Mouse (Mus musculus) frontal cortex, adult 2 months (tissue): ENCODE data around the gene Tnni3k. TPM values are rescaled to one million over a fixed set of nuclear protein-coding genes. Genes with fewer than 3 reads are reported as not detected.
A peak's percentile ranks its signal among the peaks of the same experiment; 100 is the strongest.

Experiments used
- DNase-seq, 2 experiments: peaks; one replicate each; pipeline ENCODE4 v3.0.0; 2022; ENCODE audit warnings: low spot score in 1 of 2; ENCODE audit errors: extremely low spot score in 1 of 2
- polyA plus RNA-seq: library from polyadenylated mRNA; depleted of rRNA; stranded (reverse); fragments of >200 nt; gene quantifications from 2 replicates; pipeline ENCODE4 v1.2.3, GENCODE M21; 2012; rRNA removed

The Tnni3k gene
- 0.19 and 0.32 TPM in 2 replicates for polyA plus RNA-seq

DNA sequence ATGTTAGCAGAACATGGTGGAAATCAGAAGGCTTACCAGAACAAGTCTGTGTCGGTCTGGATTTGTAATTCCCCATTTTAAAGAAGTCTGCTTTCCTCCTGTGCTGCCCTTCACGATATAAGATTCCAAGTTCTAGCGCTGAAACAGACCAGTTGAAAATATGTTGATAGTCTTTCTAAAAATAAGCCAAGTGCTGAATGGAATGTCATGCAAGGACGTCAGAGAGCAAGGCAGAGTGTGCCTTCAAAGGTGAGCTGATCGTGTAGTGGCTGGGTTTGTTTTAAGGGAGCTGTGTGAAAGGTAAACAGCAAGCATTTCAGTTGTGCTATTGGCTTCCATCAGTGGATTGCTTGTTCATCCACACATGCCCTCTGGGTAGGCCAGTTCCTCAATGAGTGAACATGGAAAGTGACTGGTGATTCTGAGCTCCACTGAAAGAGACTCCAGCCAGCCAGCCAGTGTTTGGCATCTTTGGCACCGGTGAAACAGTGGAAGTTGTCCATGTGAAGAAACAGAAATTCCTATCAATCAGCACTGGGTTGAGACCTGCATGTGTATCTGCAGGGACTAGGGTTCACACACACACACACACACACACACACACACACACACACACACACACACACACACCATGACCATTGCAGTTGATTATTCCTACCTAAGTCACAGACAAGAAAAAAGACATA lies at the start of gene Tnni3k:
Gene Tnni3k, minus strand, starts transcription at position 177 of the 686 bp plus-strand sequence.
- no peak for DNase-seq

DNA sequence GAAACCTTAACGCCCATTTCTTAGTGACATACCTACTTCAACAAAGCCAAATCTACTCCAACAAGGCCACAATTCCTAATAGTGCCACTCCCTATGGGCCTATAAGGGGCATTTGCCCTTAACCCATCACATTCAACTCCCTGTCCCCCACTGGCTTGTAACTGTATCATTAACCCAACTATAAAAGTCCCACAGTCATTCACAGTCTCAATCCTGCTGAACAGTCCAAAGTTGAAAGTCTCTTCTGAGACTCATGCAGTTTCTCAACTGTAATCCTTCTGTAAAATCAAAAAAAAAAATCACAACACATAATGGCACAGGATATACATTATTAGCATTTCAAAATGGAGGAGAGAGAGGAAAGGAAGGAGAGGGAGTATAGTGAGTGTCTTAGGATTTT lies 44.1 kb upstream of the Tnni3k start:
- DNase-seq, result no peak

DNA sequence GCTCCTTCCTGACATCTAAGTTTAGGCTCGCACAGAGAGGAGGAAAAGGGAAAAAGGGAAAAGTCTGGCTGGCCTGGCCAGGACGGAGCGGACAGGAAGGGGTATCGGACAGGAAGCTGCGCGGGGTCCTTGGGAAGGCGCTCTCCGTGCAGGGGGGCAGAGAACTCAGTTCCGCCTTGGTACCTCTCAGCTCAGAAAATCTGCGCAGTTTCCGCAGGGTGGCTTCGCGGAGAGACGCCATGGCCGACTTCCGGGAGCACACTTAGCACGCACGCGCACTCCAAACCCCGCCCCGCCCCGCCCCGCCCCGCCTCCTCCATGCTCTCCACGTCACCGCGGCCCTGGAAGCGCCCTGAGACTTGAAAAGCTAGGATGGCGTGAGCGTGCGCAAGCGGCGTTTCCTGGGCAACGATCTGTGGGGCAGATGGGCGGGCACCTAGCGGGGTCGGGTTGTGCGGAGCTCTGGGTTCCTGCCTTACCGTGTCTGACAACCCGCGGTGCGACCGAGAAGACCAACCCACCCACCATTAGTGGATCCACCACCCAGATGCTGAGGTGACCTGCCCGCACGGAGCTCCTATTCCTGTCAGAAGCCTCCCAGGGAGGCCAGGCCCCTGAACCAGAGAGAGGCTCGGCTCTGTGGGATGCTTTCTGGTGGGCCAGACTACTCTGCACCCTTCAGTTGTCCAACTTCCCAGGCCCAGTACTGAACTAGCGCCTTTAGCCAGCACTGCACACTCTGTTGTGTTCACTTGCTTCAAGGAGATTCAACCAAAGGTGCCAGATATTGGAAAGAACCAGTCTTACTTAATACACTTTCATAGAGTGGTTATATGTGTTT lies 38.1 kb upstream of the Tnni3k start, which contains the start of the genes Fpgt and Lrriq3:
Gene Fpgt, minus strand, starts transcription at position 288 of the 841 bp plus-strand sequence.
Gene Lrriq3, plus strand, starts transcription at position 319 of the 841 bp plus-strand sequence.
- peak; percentile 84 to 93 for DNase-seq

DNA sequence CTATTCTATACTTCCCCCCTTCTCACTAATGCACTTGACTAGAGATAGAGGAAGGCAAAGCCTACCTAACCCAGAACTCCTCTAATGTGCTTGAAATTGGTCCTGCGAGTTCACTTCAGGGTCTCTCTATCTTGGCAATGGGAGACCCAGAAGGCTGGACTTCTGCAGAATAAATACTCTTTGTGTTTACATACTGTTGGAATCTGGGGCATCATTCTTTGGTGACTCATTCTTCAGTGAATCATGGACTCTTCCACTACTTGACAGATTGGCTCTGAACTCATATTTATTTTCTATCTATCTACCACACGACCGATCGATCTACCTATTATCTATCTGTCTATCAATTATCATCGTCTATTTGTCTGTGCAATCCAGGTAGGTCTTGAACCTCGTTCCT lies 36.9 kb upstream of the Tnni3k start:
- no peak for DNase-seq

DNA sequence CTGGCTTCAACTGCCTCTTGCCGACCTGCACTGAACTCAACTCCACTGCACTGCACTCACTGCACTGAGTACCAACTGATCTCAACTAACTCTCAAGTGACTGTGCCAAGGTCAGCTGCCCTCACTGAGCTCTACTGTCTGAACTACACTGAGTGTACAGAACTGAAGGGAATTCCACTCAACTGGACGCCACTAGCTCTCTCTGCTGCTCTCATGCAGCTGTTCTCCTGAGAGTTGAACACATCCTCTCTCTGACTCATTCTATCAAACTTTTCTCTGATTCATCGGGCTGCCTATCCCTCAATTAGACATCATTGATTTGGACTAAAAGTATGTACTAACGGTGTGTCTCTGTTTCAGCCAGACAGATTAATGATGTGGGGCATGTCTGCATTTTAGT lies 22.7 kb upstream of the Tnni3k start:
- DNase-seq, result no peak

DNA sequence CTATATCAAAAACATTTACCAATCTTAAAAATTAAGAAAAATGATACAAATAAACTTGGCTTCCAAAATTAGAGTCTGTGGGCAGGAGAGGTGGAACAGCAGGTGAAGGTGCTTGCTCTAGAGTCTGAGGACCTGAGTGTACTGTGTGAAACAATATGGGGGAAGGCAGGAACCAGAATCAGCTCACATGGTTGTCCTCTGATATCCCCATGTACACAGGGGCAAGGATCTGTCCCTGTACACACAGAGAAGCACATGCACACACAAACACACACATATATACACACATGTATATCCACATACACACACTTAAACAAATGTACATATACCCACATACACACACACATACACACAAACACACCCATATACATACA lies 4.2 kb upstream of the Tnni3k start:
- DNase-seq, result no peak

DNA sequence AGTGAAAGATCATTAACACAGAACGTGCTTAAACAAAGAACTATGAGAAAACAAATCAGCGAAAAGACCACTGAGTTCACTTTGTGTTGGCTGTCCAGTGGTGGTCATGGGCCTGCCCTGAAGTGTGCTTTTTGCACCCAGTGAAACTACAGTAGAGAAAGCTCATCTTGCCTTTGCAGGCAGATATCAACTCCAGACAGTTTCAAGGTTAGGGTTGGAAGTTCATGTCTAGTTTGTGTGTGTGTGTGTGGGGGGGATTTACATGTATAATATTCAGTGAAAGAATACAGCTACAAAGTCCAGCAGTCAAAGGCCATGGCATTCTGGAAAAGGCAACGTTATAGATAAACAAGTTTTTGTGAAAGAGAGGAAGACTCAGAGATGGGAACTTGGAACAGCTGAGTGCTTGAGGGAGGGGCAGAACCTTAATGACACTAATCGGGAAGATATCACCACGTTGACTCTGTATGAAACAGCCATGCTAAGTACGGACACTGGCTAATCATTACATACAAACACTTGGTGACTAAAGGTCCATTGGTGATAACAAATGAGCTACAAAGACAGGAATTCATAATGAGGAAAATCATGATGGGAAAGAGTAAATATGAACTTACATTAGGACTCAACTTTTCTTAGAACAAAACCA lies 3.7 kb upstream of the Tnni3k start:
- DNase-seq, result no peak

DNA sequence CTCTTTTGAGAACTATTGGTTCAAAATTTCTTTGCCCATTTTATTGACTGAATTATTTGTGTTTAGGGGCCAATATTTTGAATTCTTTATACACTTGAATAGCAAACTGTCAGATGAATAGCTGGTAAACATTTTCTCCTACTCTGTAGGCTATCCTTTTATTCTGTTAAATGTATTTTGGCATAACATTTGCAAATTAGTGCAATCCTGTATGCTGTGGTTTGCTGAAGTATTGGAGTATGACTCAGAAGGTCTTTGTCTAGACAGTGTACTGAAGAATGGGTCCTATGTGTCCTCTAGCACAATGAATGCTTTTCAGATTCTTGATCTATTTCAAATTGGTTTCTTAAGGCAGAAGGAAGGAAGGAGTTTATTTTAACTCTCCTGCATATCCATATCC lies 2.4 kb upstream of the Tnni3k start:
- no peak for DNase-seq

DNA sequence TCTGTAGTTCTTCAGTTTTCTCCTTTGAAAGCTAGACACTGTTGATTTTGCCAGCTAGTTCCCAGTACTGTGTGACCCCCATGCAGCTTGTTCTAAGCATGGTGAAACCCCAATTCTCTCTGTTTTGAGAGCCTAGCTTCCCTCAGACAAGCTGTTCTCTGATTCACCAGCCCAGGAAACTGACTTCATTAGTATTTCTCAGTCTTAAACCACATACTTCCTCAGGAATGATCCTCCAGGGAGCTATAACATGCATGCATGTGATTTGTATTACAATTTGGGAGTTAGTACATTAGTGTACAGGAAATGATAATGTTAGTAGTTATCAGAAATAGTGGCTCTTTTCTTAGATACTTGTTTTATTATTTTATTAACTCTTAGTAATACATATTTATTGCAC lies 1.4 kb upstream of the Tnni3k start:
- DNase-seq, result no peak

DNA sequence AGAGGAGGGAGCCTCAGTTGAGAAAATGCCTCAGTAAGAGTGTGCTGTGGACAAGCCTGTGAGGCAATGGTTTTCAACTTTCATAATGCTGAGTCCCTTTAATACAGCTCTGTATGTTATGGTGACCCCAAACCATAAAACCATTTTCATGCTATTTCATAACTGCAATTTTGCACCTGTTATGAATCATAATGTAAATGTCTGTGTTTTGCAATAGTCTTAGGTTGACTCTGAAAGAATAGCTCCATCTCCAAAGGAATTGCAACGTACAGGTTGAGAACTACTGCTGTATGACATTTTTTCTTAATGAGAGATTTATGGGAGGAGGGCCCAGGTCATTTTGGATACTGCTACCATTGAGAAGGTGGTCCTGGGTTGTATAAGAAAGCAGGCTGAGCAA lies 2.0 kb downstream of the Tnni3k start:
- DNase-seq, result no peak

DNA sequence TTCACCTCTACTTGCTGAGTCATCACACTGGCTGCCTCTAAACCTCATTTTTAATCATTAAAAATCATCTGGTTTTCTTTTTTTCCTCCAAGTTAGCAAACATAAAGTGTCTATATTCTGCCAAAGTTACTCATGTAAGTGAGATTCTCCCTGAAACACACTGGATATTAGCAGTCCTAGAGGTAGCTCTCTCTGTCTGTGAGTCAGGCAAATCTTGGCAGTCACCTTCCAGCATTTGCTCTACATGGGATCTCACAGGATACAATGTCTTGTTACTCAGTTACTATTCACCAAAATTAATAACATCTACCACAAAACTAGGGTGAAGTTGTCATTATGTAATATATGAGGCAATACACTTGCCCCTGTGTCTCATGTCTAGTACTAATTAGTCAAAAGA lies 3.2 kb downstream of the Tnni3k start:
- no peak for DNase-seq

DNA sequence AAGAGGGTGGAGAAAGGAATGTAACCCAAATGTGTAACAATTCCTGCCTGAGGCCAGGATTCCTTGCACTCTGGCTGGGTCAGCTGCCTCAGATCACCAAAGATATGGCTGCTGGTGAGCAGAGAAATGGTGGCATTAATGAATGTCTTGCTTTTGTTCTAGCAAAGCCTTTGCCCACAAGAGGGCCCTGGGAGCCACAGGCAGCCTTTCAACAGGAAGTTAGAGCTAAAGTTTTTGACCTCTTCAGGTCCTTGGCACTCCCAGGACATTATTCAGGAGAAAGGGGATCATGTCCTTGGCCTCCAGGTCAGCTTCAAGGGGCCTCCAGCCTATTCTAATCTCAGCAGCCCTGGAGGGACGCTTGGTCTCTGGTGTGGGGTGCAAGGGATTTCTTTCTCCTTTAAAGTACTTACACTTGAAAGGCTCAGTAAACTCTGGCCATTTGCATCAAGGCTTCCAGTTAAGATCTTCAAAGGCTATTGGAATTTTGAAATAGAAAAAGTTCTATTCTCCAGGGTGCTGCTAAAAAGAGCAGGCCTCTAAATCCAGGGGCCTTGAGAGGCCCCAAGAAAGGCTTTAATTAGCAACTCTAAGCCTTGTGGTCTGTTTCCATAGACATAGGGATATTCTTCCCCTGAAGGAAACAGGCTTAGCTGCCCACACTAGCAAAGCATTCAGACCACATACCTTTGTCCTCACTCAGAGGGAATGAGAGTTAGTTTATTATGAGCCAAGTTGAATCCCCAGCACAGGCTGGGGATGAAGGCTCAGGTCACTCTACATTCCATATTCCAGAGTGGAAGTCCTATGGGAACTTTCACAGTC lies 16.0 kb downstream of the Tnni3k start:
- no peak for DNase-seq

DNA sequence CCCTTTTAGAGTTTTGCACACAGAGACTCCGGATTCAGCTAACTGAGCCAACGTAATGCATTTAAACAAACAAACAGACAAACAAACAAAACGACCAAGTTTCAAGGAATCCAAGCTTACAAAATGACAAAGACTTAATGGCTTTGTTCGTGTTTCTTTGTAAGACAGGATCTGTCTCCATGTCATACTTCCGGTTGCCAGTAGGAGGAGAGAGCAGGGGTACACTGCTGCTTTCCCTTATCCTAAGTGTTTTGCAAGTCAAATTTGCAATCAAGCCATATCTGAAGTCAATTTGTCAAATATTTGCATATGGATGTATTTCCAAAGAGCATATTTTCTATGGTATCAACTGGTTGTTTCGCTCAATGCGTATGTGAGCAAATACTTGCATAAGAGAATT lies 20.9 kb downstream of the Tnni3k start:
- peak in 1 of 2 experiments; percentile 13 for DNase-seq

DNA sequence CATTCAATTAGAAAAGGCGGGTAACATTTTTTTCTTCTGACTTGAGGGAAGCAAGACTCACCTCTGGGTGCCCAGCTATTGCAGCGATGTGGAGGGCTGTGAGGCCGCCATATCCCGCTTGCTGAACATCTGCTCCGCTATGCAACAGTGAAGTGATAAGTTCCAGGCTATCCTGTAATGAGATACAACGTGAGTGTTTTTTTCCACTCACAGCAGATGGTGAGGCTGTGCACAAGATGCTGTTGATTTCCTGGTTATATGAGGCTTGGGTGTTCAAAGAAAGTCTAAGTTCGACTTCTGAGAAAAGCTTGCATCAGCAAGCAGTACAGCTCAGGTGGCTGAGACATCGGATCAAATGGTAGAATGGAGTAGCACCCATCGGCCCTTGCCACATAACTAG lies 25.0 kb downstream of the Tnni3k start:
- DNase-seq, result peak; percentile 33 to 50

DNA sequence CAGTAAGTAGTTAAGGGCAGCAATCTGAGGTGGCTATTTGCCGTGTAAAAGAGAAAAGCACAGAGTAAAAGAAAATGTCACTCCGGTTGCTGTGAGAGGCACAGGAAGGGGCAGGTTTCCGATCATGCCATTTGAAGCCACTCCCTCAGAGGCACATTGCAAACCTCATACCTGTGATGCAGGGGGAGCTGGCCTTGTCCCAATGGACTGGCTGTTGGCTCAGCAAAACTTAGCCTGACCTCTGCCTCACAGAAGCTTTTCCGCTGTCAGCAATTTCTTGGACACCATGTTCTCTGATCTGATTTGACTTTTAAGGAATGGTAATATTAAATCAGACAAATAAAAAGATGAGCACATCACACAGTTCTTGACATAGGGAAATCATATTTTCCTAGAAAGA lies 52.4 kb downstream of the Tnni3k start:
- DNase-seq, result no peak

DNA sequence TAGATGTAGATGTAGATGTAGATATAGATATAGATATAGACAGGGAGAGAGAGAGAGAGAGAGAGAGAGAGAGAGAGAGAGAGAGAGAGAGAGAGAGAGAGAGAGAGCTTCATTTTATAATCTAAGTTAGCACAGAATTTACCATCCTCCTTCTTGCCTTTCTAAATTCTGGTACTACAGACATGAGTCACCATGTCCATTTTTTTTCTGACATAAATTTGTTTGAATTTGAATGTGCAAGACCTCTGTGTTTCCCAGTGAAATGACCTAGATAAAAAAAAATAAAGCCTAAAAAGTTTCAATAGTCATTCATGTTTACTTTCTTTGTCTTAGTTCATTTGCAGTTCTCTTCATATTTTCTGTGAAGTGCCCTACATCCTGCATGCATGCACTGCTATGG lies 54.2 kb downstream of the Tnni3k start:
- DNase-seq, result no peak

DNA sequence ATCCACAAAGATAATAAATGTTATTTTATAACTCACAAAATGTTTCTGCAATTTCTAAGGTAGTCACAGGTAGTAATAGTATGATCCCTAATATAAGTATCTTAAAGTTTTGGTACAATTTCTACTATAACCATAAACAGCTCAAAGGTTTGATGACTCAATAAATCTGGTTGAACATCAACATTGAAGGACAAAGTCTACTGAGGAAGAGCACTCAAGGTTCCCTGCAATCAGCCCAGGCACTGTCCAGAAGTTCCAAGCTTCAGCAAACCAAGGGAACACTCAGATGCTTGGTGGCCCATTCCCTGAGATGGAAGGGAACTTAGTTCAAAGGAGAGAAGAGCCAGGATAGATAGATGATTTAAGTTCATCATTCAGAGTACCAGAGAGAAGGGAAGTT lies 62.5 kb downstream of the Tnni3k start:
- no peak for DNase-seq

DNA sequence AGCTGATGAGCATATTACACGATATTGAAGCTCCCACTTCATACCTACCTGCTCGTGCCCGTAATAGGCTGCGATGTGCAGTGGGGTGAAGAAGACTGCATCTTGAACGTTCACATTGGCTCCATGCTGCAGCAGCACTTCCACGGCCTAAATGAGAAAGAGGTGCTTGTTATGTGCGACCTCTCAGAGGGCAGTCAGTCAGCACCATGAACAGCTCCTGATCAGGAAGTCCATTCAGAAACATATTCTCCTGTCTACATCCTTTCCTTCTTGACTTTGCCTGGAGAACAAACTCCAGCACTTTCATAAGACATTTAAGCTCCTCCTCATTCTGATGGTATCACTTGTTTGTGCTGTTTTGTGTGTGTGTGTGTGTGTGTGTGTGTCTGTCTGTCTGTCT lies 76.1 kb downstream of the Tnni3k start:
- no peak for DNase-seq

DNA sequence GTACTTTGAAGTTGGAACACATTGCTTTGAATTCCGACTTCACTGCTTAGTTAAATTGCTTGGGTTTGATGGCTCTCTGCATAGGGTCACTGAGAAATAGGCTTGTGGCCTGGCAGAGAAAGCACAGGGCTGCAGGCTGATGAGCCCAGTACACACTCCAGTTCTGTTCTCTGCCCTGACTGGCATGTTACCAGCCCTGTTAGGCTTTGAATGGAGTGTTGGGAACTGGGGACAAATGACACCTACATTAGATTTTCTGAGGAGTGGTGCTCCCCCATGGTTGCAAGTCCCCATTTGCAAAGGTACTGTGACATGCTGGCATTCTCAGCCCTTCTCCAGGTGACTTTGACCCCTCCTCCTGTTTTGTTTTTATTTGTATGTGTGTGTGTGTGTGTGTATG lies 83.6 kb downstream of the Tnni3k start:
- no peak for DNase-seq

DNA sequence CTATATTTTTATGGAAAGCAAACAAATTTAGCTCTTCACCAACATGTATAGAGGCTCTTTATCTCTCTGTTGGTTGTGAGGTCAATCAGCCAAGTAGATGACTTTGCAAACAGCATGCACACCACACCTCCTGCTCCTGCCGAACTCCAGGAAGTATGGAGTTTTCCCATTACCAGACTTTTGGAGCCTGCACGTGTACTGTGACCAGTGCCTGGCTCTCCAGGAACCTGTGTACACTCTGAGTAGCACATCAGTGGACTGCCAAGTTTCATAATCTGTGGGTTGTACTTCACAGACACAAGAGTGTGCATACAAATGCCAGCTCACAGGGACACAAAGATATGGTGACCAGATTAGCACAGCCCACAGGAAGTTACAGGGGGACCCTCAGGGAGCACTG lies 84.2 kb downstream of the Tnni3k start:
- no peak for DNase-seq

DNA sequence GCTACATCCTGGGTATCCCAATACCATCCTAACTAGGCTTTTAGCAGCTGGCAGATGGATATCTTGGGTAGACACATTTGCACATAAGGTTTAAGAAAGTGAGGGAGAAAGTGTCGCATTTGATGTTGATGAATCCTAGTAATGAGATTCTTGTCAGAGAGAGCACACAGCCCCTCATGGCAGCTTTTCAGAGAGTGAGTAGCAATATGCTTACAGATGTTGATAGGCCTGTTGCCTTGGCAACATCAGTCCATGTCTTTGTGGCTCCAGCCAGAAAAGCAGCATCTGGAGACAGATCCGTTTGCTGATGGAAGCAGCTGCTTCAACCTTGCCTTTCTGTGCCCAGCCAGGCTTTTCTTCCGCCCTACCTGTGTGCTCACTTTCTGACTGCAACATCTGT lies 93.9 kb downstream of the Tnni3k start:
- no peak for DNase-seq
